Mouse (Mus musculus) liver, adult 2 months (tissue): Measurements from ENCODE around the gene Sema4d. TPM values are rescaled to one million over a fixed set of nuclear protein-coding genes. Genes with fewer than 3 reads are reported as not detected.

Experiments used
- DNase-seq: peaks from one replicate; pipeline ENCODE4 v3.0.0-alpha.2; 2011; ENCODE audit warnings: low read depth, low spot score; ENCODE audit errors: extremely low read depth
- H3K27ac ChIP-seq: fragments of 200-500 bp; replicated peaks from 2 replicates; pipeline ENCODE4 v1.5.1; 2012; ENCODE audit warnings: low read depth, mild to moderate bottlenecking, control low read depth, inconsistent platforms, low read length; ENCODE audit not compliant: insufficient read depth
- H3K27me3 ChIP-seq: fragments of 200-500 bp; 2 replicates; pipeline ENCODE4 v1.6.1; 2012; ENCODE audit warnings: mild to moderate bottlenecking, moderate library complexity, low read length, inconsistent platforms; ENCODE audit not compliant: control insufficient read depth, insufficient read depth
- H3K36me3 ChIP-seq: fragments of 200-500 bp; 2 replicates; pipeline ENCODE4 v1.6.1; 2012; ENCODE audit warnings: low read length, inconsistent platforms; ENCODE audit not compliant: control insufficient read depth, insufficient read depth
- H3K4me1 ChIP-seq: fragments of 200-500 bp; 2 replicates; pipeline ENCODE4 v1.6.1; 2011; ENCODE audit warnings: low read length; ENCODE audit not compliant: control insufficient read depth, insufficient read depth
- H3K4me3 ChIP-seq: fragments of 200-500 bp; 2 replicates; pipeline ENCODE4 v1.5.1; 2011; ENCODE audit warnings: low read depth, mild to moderate bottlenecking, control low read depth, low read length, moderate library complexity; ENCODE audit not compliant: insufficient read depth
- H3K79me2 ChIP-seq: fragments of 200-500 bp; 2 replicates; pipeline ENCODE4 v1.6.1; 2012; ENCODE audit warnings: inconsistent platforms, mild to moderate bottlenecking, low read length, moderate library complexity; ENCODE audit not compliant: control insufficient read depth, insufficient read depth
- H3K9ac ChIP-seq: fragments of 200-500 bp; 2 replicates; pipeline ENCODE4 v1.6.1; 2012; ENCODE audit warnings: low read depth, mild to moderate bottlenecking, control low read depth, inconsistent platforms, low read length
- CTCF ChIP-seq: fragments of 200-500 bp; IDR thresholded peaks from 2 replicates; pipeline ENCODE4 v1.5.1; 2011; ENCODE audit warnings: low read depth, low read length, control low read depth
- POLR2A ChIP-seq: fragments of 200-500 bp; IDR thresholded peaks from 2 replicates; pipeline ENCODE4 v1.6.1; 2011; ENCODE audit warnings: low read length, control low read depth; ENCODE audit not compliant: insufficient read depth; ENCODE audit errors: extremely low read depth
- WGBS: fragments of 180-500 bp; shearing (Covaris S2); methylation state at CpG from one replicate; pipeline ENCODE4 v1.1.7; 2018; 5-methylcytosine and 5-hydroxymethylcytosine counted together
- polyA plus RNA-seq: library from polyadenylated mRNA; depleted of rRNA; stranded (reverse); fragments of >200 nt; gene quantifications from 2 replicates; pipeline ENCODE4 v1.2.3, GENCODE M21; 2012; rRNA removed
- total RNA-seq: library from RNA; depleted of rRNA; stranded (reverse); fragments of >200 nt; gene quantifications from 2 replicates; pipeline ENCODE4 v1.2.3, GENCODE M21; 2014; rRNA removed

Sema4d gene
- total and polyA plus RNA-seq, 2 experiments, result 0.74 to 0.94 TPM

DNA sequence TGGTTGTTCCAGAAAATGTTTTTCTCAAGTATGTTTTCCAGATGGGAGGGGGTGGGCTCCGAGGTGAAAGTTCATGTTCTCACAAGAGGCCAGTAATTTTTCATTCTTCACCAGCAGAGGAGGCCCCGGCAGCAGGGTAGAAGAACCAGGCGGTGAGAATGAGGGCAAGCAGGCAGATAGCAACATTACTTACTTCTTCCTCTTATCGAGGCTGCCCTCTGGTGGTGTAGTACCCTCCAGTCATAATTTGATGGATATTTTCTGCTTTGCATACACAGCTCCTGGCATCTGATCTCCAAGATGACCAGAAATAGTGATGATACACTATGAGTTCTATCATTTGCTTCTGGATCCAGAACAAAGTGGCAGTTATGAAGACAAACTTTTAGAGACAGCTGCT is 154.6 kb downstream of the Sema4d start:
- Histone ChIP-seq H3K27me3 (no peaks in the 10 kb centered on the region), H3K27ac (no peak overlapping the region), H3K36me3 (no peaks in the 10 kb centered on the region), H3K4me3 (no peak overlapping the region), H3K9ac (no peak overlapping the region), H3K79me2 (no peaks in the 10 kb centered on the region), H3K4me1 (peaks cover 2% of the 10 kb centered on the region)
- DNase-seq, result peak; percentile 43
- TF ChIP-seq POLR2A (no peak), CTCF (peak; percentile 24; the same call in 1 of the 2 replicates)
- WGBS, result 91% methylated on average over 4 of the region's 4 CpGs

Other genes with a start within 250 kb of the Sema4d start
- 0.09 and 0.13 TPM in 2 replicates for gene Shc3, start 224.3 kb downstream of the Sema4d start, total RNA-seq
- not detected in 2 replicates for gene Shc3, start 224.3 kb downstream of the Sema4d start, polyA plus RNA-seq
- 32.4 and 38.0 TPM in 2 replicates for gene Cks2, start 148.5 kb downstream of the Sema4d start, total RNA-seq
- 22.7 and 25.8 TPM in 2 replicates for gene Cks2, start 148.5 kb downstream of the Sema4d start, polyA plus RNA-seq
- 9.0 and 10.1 TPM in 2 replicates for gene Secisbp2, start 142.1 kb downstream of the Sema4d start, total RNA-seq
- 13.6 and 13.8 TPM in 2 replicates for gene Secisbp2, start 142.1 kb downstream of the Sema4d start, polyA plus RNA-seq
- 4.0 and 5.9 TPM in 2 replicates for gene Gadd45g, start 52.9 kb upstream of the Sema4d start, total RNA-seq
- 7.0 and 9.1 TPM in 2 replicates for gene Gadd45g, start 52.9 kb upstream of the Sema4d start, polyA plus RNA-seq